Comparison of ENCODE assay signal across 7 mouse cellular contexts in genomic region chr2:167632731-167633536, GRCm38 (mm10). TPM values are rescaled to one million over a fixed set of nuclear protein-coding genes. Genes with fewer than 3 reads are reported as not detected.
DNase-seq lines count a peak whose midpoint lies in the region; ATAC-seq and TF ChIP-seq lines count a peak whose summit lies in the region.

No protein-coding gene starts in this region.

- no peaks in the 10 kb centered on the region for H3K36me3 ChIP-seq in lung, embryonic 15.5 days
- peaks cover 21% of the 10 kb centered on the region for H3K36me3 ChIP-seq in forebrain, embryonic 10.5 days (replicated peaks)
- H3K36me3 ChIP-seq in intestine, postnatal 0 days (ENCODE audit: control insufficient read depth, insufficient read depth): 0 out of 2 replicates have a peak, but pooled peaks cover 6% of the 10 kb centered on the region
- peaks cover 3% of the 10 kb centered on the region; the same call in 1 of the 2 replicates for H3K36me3 ChIP-seq in neural tube, embryonic 15.5 days

- H3K9ac ChIP-seq in lung, embryonic 15.5 days: peak overlapping the region; percentile 79; the same call in 1 of the 2 replicates
- H3K9ac ChIP-seq in intestine, postnatal 0 days (ENCODE audit: low read depth, low read length): no peak overlapping the region
- H3K9ac ChIP-seq in neural tube, embryonic 15.5 days (replicated peaks): peak overlapping the region; percentile 91

- H3K27ac ChIP-seq in lung, embryonic 15.5 days: peak overlapping the region; percentile 86
- peak overlapping the region; percentile 99 for H3K27ac ChIP-seq in forebrain, embryonic 10.5 days
- peak overlapping the region; percentile 90 for H3K27ac ChIP-seq in intestine, postnatal 0 days (ENCODE audit: low read depth, low read length)
- H3K27ac ChIP-seq in neural tube, embryonic 15.5 days (replicated peaks): peak overlapping the region; percentile 94

- no peaks in the 10 kb centered on the region for H3K9me3 ChIP-seq in lung, embryonic 15.5 days
- H3K9me3 ChIP-seq in forebrain, embryonic 10.5 days: no peaks in the 10 kb centered on the region
- H3K9me3 ChIP-seq in intestine, postnatal 0 days (ENCODE audit: control insufficient read depth): no peaks in the 10 kb centered on the region
- no peaks in the 10 kb centered on the region for H3K9me3 ChIP-seq in neural tube, embryonic 15.5 days (replicated peaks)

- DNase-seq in lung, adult 18-20 months: no peak
- DNase-seq in forebrain, embryonic 10.5 days (ENCODE audit: extremely low spot score, low spot score): no peak
- no peak for DNase-seq in thymus, postnatal 4 days
- DNase-seq in adipocyte (ENCODE audit: low spot score): no peak

- peaks cover 50% of the 10 kb centered on the region for H3K4me1 ChIP-seq in lung, embryonic 15.5 days
- H3K4me1 ChIP-seq in forebrain, embryonic 10.5 days: peaks cover 62% of the 10 kb centered on the region
- H3K4me1 ChIP-seq in intestine, postnatal 0 days (replicated peaks; ENCODE audit: control insufficient read depth, insufficient read depth, low read length): peaks cover 30% of the 10 kb centered on the region
- peaks cover 57% of the 10 kb centered on the region for H3K4me1 ChIP-seq in neural tube, embryonic 15.5 days

- H3K27me3 ChIP-seq in lung, embryonic 15.5 days: no peaks in the 10 kb centered on the region
- H3K27me3 ChIP-seq in forebrain, embryonic 10.5 days (ENCODE audit: poor library complexity, severe bottlenecking): no peaks in the 10 kb centered on the region
- H3K27me3 ChIP-seq in intestine, postnatal 0 days (replicated peaks; ENCODE audit: control insufficient read depth, insufficient read depth, low read length): no peaks in the 10 kb centered on the region
- H3K27me3 ChIP-seq in neural tube, embryonic 15.5 days (replicated peaks): no peaks in the 10 kb centered on the region

- TF ChIP-seq CTCF in intestine, postnatal 0 days (IDR thresholded peaks at IDR 0.05; ENCODE audit: low read depth): no peak

- 68% methylated on average over 12 of the region's 12 CpGs for WGBS in lung, embryonic 15.5 days
- 86% methylated on average over 12 of the region's 12 CpGs for WGBS in forebrain, embryonic 10.5 days
- 68% methylated on average over 12 of the region's 12 CpGs for WGBS in intestine, postnatal 0 days
- WGBS in neural tube, embryonic 15.5 days: 85% methylated on average over 12 of the region's 12 CpGs

- no peak for ATAC-seq in lung, embryonic 15.5 days (ENCODE audit: borderline replicate concordance, extremely low read depth, low FRiP score, low TSS enrichment)
- ATAC-seq in intestine, postnatal 0 days: no peak
- no peak for ATAC-seq in neural tube, embryonic 15.5 days (ENCODE audit: low FRiP score)

- peak overlapping the region; percentile 72 for H3K4me3 ChIP-seq in lung, embryonic 15.5 days
- H3K4me3 ChIP-seq in forebrain, embryonic 10.5 days: peak overlapping the region; percentile 89
- peak overlapping the region; percentile 90; the same call in 1 of the 2 replicates for H3K4me3 ChIP-seq in intestine, postnatal 0 days (ENCODE audit: low read depth, low read length)
- H3K4me3 ChIP-seq in neural tube, embryonic 15.5 days (replicated peaks): peak overlapping the region; percentile 88; the same call in 1 of the 2 replicates

- peak overlapping the region; percentile 62 for H3K4me2 ChIP-seq in lung, embryonic 15.5 days
- H3K4me2 ChIP-seq in intestine, postnatal 0 days (replicated peaks; ENCODE audit: low read depth): peak overlapping the region; percentile 89
- H3K4me2 ChIP-seq in neural tube, embryonic 15.5 days: peak overlapping the region; percentile 84

RNA-seq across cellular contexts. Expression of gene Ube2v1, which starts 1.0 kb away (rescaled TPM):
- 280 and 282 TPM in 2 replicates for polyA plus RNA-seq in lung, embryonic 15.5 days (2015; fragmentation: Nextera tagmentation; extraction: Ambion mirVana)
- polyA plus RNA-seq in forebrain, embryonic 10.5 days (2016; fragmentation: Nextera tagmentation; extraction: Ambion mirVana): 414 and 416 TPM in 2 replicates
- polyA plus RNA-seq in intestine, postnatal 0 days (2015; fragmentation: Nextera tagmentation; extraction: Ambion mirVana): 173 and 174 TPM in 2 replicates
- 351 and 371 TPM in 2 replicates for polyA plus RNA-seq in neural tube, embryonic 15.5 days (2015; fragmentation: Nextera tagmentation; extraction: Ambion mirVana)

RNA-seq across cellular contexts. Expression of gene Gm20431, which starts 28.4 kb away (rescaled TPM):
- 3.2 and 3.5 TPM in 2 replicates for polyA plus RNA-seq in lung, embryonic 15.5 days (2015; fragmentation: Nextera tagmentation; extraction: Ambion mirVana)
- 2.7 and 4.9 TPM in 2 replicates for polyA plus RNA-seq in forebrain, embryonic 10.5 days (2016; fragmentation: Nextera tagmentation; extraction: Ambion mirVana)
- polyA plus RNA-seq in intestine, postnatal 0 days (2015; fragmentation: Nextera tagmentation; extraction: Ambion mirVana): 8.8 and 10.0 TPM in 2 replicates
- 8.0 and 13.8 TPM in 2 replicates for polyA plus RNA-seq in neural tube, embryonic 15.5 days (2015; fragmentation: Nextera tagmentation; extraction: Ambion mirVana)

RNA-seq across cellular contexts. Expression of gene Cebpb, which starts 55.8 kb away (rescaled TPM):
- 61.4 and 68.1 TPM in 2 replicates for polyA plus RNA-seq in lung, embryonic 15.5 days (2015; fragmentation: Nextera tagmentation; extraction: Ambion mirVana)
- polyA plus RNA-seq in forebrain, embryonic 10.5 days (2016; fragmentation: Nextera tagmentation; extraction: Ambion mirVana): 0.33 and 0.44 TPM in 2 replicates
- 49.8 and 52.6 TPM in 2 replicates for polyA plus RNA-seq in intestine, postnatal 0 days (2015; fragmentation: Nextera tagmentation; extraction: Ambion mirVana)
- polyA plus RNA-seq in neural tube, embryonic 15.5 days (2015; fragmentation: Nextera tagmentation; extraction: Ambion mirVana): 2.5 and 3.4 TPM in 2 replicates

RNA-seq across cellular contexts. Expression of gene Tmem189, which starts 56.7 kb away (rescaled TPM):
- 41.7 and 43.8 TPM in 2 replicates for polyA plus RNA-seq in lung, embryonic 15.5 days (2015; fragmentation: Nextera tagmentation; extraction: Ambion mirVana)
- polyA plus RNA-seq in forebrain, embryonic 10.5 days (2016; fragmentation: Nextera tagmentation; extraction: Ambion mirVana): 31.5 and 34.2 TPM in 2 replicates
- polyA plus RNA-seq in intestine, postnatal 0 days (2015; fragmentation: Nextera tagmentation; extraction: Ambion mirVana): 25.0 and 26.8 TPM in 2 replicates
- polyA plus RNA-seq in neural tube, embryonic 15.5 days (2015; fragmentation: Nextera tagmentation; extraction: Ambion mirVana): 41.4 and 44.1 TPM in 2 replicates

Comparison
In these comparisons a context has a peak if more than half of its experiments do, and no peak if none do; other contexts are left out.
1. RNA of gene Cebpb, which starts 55.8 kb away (polyA plus RNA-seq): 61.4 to 68.1 TPM in lung, embryonic 15.5 days and 49.8 to 52.6 TPM in intestine, postnatal 0 days; 2.5 to 3.4 TPM in neural tube, embryonic 15.5 days and 0.33 to 0.44 TPM in forebrain, embryonic 10.5 days; every median in the first group is over 10 times any median in the second.
2. Peak in every context shown above with its lines, with median percentiles within 50 percentile points of each other: H3K27ac ChIP-seq, H3K4me2 ChIP-seq and H3K4me3 ChIP-seq.